Mouse (Mus musculus): ENCODE results near the gene Pou2f3. TPM values are rescaled to one million over a fixed set of nuclear protein-coding genes. Genes with fewer than 3 reads are reported as not detected.
A peak's percentile ranks its signal among the peaks of the same experiment; 100 is the strongest.
"Not testable (repeated sequence)": the region's sequence is repeated elsewhere in the genome, so short reads cannot be mapped to it uniquely, and the experiment has no call there.

Pou2f3 gene
- polyA plus RNA-seq, 1 experiment: 0.77 TPM

DNA sequence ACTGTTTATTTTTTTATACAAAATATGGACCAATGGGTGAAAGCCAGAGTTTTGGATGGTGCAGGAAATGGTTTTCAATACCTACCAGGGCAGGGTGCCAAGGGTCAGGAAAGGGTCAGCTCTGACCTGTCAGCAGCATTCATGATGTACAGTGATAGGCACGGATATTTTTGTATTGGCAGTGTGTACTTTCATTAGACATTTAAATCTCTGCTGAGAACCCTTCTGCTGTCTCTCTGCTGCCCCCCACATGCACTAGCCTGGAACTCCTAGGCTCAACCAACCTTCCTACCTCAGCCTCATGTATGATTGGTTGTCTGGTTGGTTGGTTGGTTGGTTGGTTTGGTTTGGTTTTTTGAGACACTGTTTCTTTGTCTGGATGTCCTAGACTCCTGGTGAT, 87.8 kb downstream of the Pou2f3 start:
- WGBS: 27% methylated on average over 1 of the region's 1 CpGs
- TF ChIP-seq CTCF (IDR thresholded peaks at IDR 0.05; ENCODE audit: control insufficient read depth, insufficient read depth, low read length): 0 out of 2 replicates have a peak, but pooled peaks have one; percentile 14
- TF ChIP-seq POLR2A (IDR thresholded peaks at IDR 0.05; ENCODE audit: borderline replicate concordance, control insufficient read depth, low read depth, low read length): no peak
- no peaks in the 10 kb centered on the region for H3K4me1 ChIP-seq (ENCODE audit: control insufficient read depth, insufficient read depth, low read length)
- no peak overlapping the region for H3K4me3 ChIP-seq (replicated peaks; ENCODE audit: control insufficient read depth, low read depth, low read length)
- H3K27ac ChIP-seq (ENCODE audit: control insufficient read depth, insufficient read depth, low read depth, low read length, poor library complexity): no peak overlapping the region

DNA sequence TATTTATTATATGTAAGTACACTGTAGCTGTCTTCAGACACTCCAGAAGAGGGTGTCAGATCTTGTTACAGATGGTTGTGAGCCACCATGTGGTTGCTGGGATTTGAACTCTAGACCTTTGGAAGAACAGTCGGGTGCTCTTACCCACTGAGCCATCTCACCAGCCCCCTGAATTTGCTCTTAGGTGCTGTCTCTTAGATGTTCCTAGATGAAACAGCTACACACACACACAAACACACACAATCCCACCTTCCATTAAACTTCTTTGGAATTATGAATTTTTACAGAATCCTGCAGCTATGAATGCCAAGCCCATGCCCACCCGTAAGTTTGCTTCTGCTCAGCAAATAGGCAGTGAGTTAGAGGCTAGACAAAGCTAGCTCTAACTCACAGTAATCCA, 88.2 kb downstream of the Pou2f3 start:
- not testable (repeated sequence) for H3K4me3 ChIP-seq (replicated peaks; ENCODE audit: control insufficient read depth, low read depth, low read length); H3K27ac ChIP-seq (ENCODE audit: control insufficient read depth, insufficient read depth, low read depth, low read length, poor library complexity); H3K4me1 ChIP-seq (ENCODE audit: control insufficient read depth, insufficient read depth, low read length)
- 86% methylated on average over 2 of the region's 2 CpGs for WGBS

DNA sequence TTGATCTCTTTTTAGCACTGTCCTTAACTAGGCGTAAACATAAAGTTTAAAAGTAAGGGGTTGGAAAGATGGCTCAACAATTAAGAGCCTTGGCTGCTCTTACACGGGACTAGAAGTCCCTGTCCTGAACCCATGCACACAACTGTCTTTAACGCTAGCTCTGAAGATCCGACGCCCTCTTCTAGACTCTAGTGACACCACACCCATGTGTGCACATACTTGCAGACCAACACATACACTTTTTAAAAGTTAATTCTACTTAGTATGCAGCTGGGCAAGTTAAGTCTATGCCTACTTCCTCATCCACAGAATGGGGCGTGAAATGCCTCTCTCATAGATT, 93.2 kb downstream of the Pou2f3 start:
- no peak overlapping the region for H3K27ac ChIP-seq (ENCODE audit: control insufficient read depth, insufficient read depth, low read depth, low read length, poor library complexity)
- peak overlapping the region; percentile 69 for H3K4me3 ChIP-seq (replicated peaks; ENCODE audit: control insufficient read depth, low read depth, low read length)
- H3K4me1 ChIP-seq (ENCODE audit: control insufficient read depth, insufficient read depth, low read length): no peaks in the 10 kb centered on the region; the same call in 1 of the 2 replicates
- 74% methylated on average over 6 of the region's 6 CpGs for WGBS
- no peak for TF ChIP-seq CTCF (IDR thresholded peaks at IDR 0.05; ENCODE audit: control insufficient read depth, insufficient read depth, low read length)
- TF ChIP-seq POLR2A (IDR thresholded peaks at IDR 0.05; ENCODE audit: borderline replicate concordance, control insufficient read depth, low read depth, low read length): no peak

DNA sequence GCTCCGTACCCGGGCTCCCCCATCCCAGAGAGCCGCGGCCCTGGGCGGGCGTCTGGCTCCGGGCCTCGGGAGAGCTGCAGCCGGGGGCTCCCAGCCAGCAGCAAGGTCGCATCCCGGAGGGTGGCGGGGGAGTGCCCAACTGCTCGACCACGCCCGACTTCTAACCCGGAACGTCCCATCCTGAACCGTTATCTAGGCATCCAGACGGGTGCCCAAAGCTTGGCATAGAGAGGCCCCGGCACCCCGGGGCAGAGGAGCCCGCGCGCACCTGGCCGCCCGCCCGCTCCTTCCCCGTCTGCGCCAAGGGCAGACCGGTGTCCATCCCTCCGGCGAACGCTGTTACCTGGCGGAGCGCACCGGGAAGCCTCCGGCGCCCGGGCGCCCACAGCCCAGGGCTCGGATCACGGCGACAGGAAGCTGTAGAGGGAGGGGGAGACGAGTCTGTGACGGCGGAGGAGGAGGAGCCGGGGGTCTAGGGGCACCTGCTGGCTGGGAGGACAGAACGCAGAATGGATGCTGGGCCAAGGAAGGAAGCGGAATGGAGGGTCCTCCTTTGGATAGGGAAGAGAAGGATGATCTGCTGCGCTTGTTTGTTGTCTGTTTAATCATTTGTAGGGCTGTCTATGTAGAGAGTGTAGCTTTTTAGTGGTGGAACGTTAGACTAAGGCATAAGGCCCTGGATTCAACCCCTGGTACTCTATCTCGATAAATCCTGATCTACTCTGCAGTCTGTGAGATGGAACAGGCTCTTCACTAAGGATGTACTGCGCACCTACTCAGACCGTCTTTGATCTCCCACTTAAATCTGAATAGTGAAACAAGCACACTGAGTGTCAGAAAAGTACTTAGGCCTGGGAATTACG, 93.8 kb downstream of the Pou2f3 start, which contains the start of gene Tmem136:
Tmem136 (minus strand) TSS at position 437 of the 863 bp plus-strand sequence.
- TF ChIP-seq POLR2A (IDR thresholded peaks at IDR 0.05; ENCODE audit: borderline replicate concordance, control insufficient read depth, low read depth, low read length) (no peak), CTCF (IDR thresholded peaks at IDR 0.05; ENCODE audit: control insufficient read depth, insufficient read depth, low read length) (no peak)
- Histone ChIP-seq H3K27ac (ENCODE audit: control insufficient read depth, insufficient read depth, low read depth, low read length, poor library complexity) (peak within 1 kb of the TSS; percentile 88), H3K4me1 (ENCODE audit: control insufficient read depth, insufficient read depth, low read length) (no peaks in the 10 kb centered on the region; the same call in 1 of the 2 replicates), H3K4me3 (replicated peaks; ENCODE audit: control insufficient read depth, low read depth, low read length) (peak within 1 kb of the TSS; percentile 69)
- WGBS: 8% methylated on average over 55 of the region's 55 CpGs

DNA sequence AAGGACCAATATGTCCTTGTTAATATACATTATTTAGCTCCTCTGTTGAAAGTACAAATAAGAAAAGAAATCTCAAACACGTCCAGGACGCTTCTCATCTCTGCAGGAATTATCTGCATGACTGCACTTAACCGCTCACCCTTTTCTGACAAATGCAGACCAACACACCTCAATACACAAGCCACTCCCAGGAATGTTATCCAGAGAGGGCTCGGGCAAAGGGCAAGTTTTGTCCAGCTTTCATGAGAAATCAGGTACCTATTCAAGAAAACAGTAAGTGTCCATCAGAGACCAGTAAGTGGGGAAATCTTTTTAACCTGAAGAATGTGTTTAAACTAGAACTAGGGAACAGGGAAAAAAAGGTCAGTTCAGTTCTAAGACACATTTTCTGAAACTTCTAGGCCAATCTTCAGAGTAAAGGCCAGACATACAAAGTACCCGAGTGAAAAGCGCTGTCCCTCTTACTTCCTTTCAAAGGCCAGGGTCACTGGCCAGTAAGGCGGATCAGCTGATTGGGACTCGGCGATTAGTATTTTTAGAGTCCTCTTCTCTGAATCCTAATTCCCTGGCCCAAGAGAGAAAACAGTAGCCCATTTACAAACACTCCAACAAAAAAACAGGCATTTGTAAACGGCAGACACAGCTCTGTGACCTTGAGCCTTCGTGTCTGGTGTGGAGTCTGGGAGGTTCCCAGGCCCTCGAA, 94.6 kb downstream of the Pou2f3 start:
- Histone ChIP-seq H3K27ac (ENCODE audit: control insufficient read depth, insufficient read depth, low read depth, low read length, poor library complexity) (peak overlapping the region; percentile 88), H3K4me3 (replicated peaks; ENCODE audit: control insufficient read depth, low read depth, low read length) (peak overlapping the region; percentile 18), H3K4me1 (ENCODE audit: control insufficient read depth, insufficient read depth, low read length) (no peaks in the 10 kb centered on the region; the same call in 1 of the 2 replicates)
- WGBS: 46% methylated on average over 12 of the region's 12 CpGs
- TF ChIP-seq CTCF (IDR thresholded peaks at IDR 0.05; ENCODE audit: control insufficient read depth, insufficient read depth, low read length): no peak
- TF ChIP-seq POLR2A (IDR thresholded peaks at IDR 0.05; ENCODE audit: borderline replicate concordance, control insufficient read depth, low read depth, low read length): no peak

DNA sequence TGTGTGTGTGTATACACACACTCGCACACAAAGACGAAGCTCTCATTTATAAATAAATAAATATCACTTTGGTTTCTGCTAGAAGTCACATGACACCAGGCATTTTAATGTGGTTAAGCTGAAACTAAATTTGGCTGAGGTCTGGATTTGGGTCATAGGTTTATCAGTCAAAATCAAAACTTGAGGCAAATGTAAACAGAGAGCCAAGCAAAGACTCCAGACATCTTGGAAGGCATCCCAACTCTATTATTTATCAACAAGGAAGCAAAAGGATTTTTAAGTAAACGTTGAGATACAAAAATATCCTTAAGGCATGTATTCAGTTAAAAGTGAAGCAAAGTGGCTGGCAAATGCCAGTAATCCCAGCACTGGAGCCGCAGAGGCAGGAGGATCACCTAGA, 95.3 kb downstream of the Pou2f3 start:
- Histone ChIP-seq H3K27ac (ENCODE audit: control insufficient read depth, insufficient read depth, low read depth, low read length, poor library complexity) (no peak overlapping the region), H3K4me1 (ENCODE audit: control insufficient read depth, insufficient read depth, low read length) (no peaks in the 10 kb centered on the region; the same call in 1 of the 2 replicates), H3K4me3 (replicated peaks; ENCODE audit: control insufficient read depth, low read depth, low read length) (no peak overlapping the region)
- TF ChIP-seq POLR2A (IDR thresholded peaks at IDR 0.05; ENCODE audit: borderline replicate concordance, control insufficient read depth, low read depth, low read length) (no peak), CTCF (IDR thresholded peaks at IDR 0.05; ENCODE audit: control insufficient read depth, insufficient read depth, low read length) (no peak)
- 85% methylated on average over 4 of the region's 4 CpGs for WGBS

DNA sequence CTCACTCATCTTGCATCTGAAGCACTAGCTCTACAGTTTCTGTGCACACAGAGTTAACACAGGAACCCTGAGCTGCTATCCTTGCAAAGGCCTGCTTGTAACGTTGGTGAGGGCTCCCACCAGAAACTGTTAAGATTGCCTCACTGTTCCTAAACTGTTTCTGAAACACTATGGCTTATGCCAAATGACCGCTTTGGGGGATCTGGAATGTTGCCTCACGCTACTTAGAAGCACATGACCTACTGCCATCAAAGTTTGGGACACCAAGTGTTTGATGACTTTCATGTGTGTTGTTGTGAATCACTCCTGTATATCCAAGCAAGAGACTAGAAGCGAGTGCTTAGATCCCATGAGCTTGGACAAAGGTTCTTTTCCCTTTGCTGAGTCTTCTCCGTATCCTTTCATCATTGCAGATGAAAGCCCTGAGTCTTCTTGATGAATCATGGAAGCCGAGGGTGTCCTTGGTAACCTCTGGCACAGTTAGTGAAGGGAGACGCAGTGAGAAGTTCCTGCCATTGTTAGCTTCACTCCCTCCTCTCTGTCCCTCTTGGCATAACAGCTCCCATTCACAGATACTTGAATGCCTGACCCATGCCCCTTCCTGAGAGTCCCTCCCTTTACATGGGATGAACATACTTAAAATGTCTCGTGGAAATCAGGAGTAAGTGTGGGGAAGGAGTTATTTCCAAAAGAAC, 99.7 kb downstream of the Pou2f3 start:
- WGBS: 82% methylated on average over 8 of the region's 8 CpGs
- TF ChIP-seq POLR2A (IDR thresholded peaks at IDR 0.05; ENCODE audit: borderline replicate concordance, control insufficient read depth, low read depth, low read length): no peak
- H3K27ac ChIP-seq (ENCODE audit: control insufficient read depth, insufficient read depth, low read depth, low read length, poor library complexity): no peak overlapping the region
- H3K4me3 ChIP-seq (replicated peaks; ENCODE audit: control insufficient read depth, low read depth, low read length): no peak overlapping the region
- H3K4me1 ChIP-seq (ENCODE audit: control insufficient read depth, insufficient read depth, low read length): no peaks in the 10 kb centered on the region

DNA sequence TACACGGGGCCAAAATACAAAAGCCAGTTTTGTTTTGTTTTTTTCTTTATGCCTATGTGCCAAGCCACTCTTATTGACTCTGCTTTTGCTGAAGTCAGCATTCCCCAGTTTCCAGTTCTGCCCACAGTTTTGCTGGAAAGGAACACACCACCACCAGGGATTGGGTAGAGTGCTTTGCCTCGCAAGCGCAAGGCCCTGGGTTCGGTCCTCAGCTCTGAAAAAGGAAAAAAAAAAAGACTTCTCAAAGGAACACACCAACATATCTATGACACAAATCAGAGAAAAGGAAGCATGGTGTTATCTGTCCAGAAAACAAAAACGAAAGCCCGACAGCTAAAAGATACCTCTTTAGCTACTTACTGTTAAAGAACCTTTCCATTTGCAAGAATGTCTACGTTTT, 101.0 kb downstream of the Pou2f3 start:
- no peak overlapping the region for H3K4me3 ChIP-seq (replicated peaks; ENCODE audit: control insufficient read depth, low read depth, low read length)
- no peak overlapping the region for H3K27ac ChIP-seq (ENCODE audit: control insufficient read depth, insufficient read depth, low read depth, low read length, poor library complexity)
- WGBS: 79% methylated on average over 7 of the region's 7 CpGs
- no peaks in the 10 kb centered on the region for H3K4me1 ChIP-seq (ENCODE audit: control insufficient read depth, insufficient read depth, low read length)
- TF ChIP-seq POLR2A (IDR thresholded peaks at IDR 0.05; ENCODE audit: borderline replicate concordance, control insufficient read depth, low read depth, low read length) (no peak), CTCF (IDR thresholded peaks at IDR 0.05; ENCODE audit: control insufficient read depth, insufficient read depth, low read length) (no peak)

All from bone marrow, adult 2 months (tissue).